Mouse (Mus musculus) midbrain, embryonic 15.5 days (tissue): ENCODE results near the gene Cdc45. TPM values are rescaled to one million over a fixed set of nuclear protein-coding genes. Genes with fewer than 3 reads are reported as not detected.

Experiments
- ATAC-seq: fragments of 200-750 bp; cut with Nextera tagmentation; replicated peaks from 2 replicates; pipeline ENCODE4 v1.8.0; 2017; ENCODE audit warnings: moderate TSS enrichment
- H3K27ac ChIP-seq: fragments of 300-500 bp; sonication (generic); 2 replicates; pipeline ENCODE4 v1.5.1; 2015; ENCODE audit warnings: mild to moderate bottlenecking, inconsistent platforms
- H3K27me3 ChIP-seq: fragments of 300-500 bp; sonication (generic); replicated peaks from 2 replicates; pipeline ENCODE4 v1.6.1; 2015; ENCODE audit warnings: inconsistent platforms
- H3K36me3 ChIP-seq: fragments of 300-500 bp; sonication (generic); replicated peaks from 2 replicates; pipeline ENCODE4 v1.6.1; 2015; ENCODE audit warnings: inconsistent platforms
- H3K4me1 ChIP-seq: fragments of 300-500 bp; sonication (generic); 2 replicates; pipeline ENCODE4 v1.6.1; 2015; ENCODE audit warnings: inconsistent platforms
- H3K4me2 ChIP-seq: fragments of 300-500 bp; sonication (generic); 2 replicates; pipeline ENCODE4 v1.6.1; 2015; ENCODE audit warnings: inconsistent platforms, mild to moderate bottlenecking, moderate library complexity
- H3K4me3 ChIP-seq: fragments of 300-500 bp; sonication (generic); 2 replicates; pipeline ENCODE4 v1.5.1; 2015; ENCODE audit warnings: mild to moderate bottlenecking, inconsistent platforms
- H3K9ac ChIP-seq: fragments of 300-500 bp; sonication (generic); 2 replicates; pipeline ENCODE4 v1.6.1; 2015; ENCODE audit warnings: mild to moderate bottlenecking, inconsistent platforms
- H3K9me3 ChIP-seq: fragments of 300-500 bp; sonication (generic); 2 replicates; pipeline ENCODE4 v1.6.1; 2016; ENCODE audit warnings: inconsistent platforms
- WGBS: fragments of 180-500 bp; shearing (Covaris S2); methylation state at CpG from one replicate; pipeline ENCODE4 v1.1.7; 2015; ENCODE audit warnings: mixed read lengths; 5-methylcytosine and 5-hydroxymethylcytosine counted together
- polyA plus RNA-seq: library from polyadenylated mRNA; unstranded; fragments of >200 nt; fragmentation: Nextera tagmentation; extraction: Ambion mirVana; gene quantifications from 2 replicates; pipeline ENCODE4 v1.2.1, GENCODE M21; 2015

The Cdc45 gene
- polyA plus RNA-seq, 1 experiment from 2014 or later = 6.9 TPM

- H3K4me3 ChIP-seq = no peak overlapping the region
- no peaks in the 10 kb centered on the region for H3K4me1 ChIP-seq
- WGBS = 85% methylated on average over 4 of the region's 4 CpGs
- H3K9me3 ChIP-seq = no peaks in the 10 kb centered on the region
- H3K27me3 ChIP-seq = no peaks in the 10 kb centered on the region
- no peak overlapping the region for H3K9ac ChIP-seq
- no peak overlapping the region for H3K4me2 ChIP-seq
- H3K36me3 ChIP-seq = no peaks in the 10 kb centered on the region
- ATAC-seq = no peak
- H3K27ac ChIP-seq = no peak overlapping the region
Observed at GRCm38 (mm10) chr16:18761734-18762133, 50.1 kb downstream of the Cdc45 start.

- H3K4me1 ChIP-seq = no peaks in the 10 kb centered on the region
- no peak overlapping the region for H3K4me2 ChIP-seq
- no peaks in the 10 kb centered on the region for H3K36me3 ChIP-seq
- H3K9me3 ChIP-seq = no peaks in the 10 kb centered on the region
- H3K9ac ChIP-seq = no peak overlapping the region
- 75% methylated on average over 10 of the region's 10 CpGs for WGBS
- no peak for ATAC-seq
- no peaks in the 10 kb centered on the region for H3K27me3 ChIP-seq
- H3K4me3 ChIP-seq = no peak overlapping the region
- H3K27ac ChIP-seq = no peak overlapping the region
Observed at GRCm38 (mm10) chr16:18751885-18752499, 59.8 kb downstream of the Cdc45 start.

- ATAC-seq = no peak
- no peaks in the 10 kb centered on the region for H3K4me1 ChIP-seq
- no peak overlapping the region for H3K27ac ChIP-seq
- H3K36me3 ChIP-seq = no peaks in the 10 kb centered on the region
- H3K27me3 ChIP-seq = no peaks in the 10 kb centered on the region
- 89% methylated on average over 11 of the region's 11 CpGs for WGBS
- no peak overlapping the region for H3K4me2 ChIP-seq
- no peaks in the 10 kb centered on the region for H3K9me3 ChIP-seq
- H3K4me3 ChIP-seq = no peak overlapping the region
- no peak overlapping the region for H3K9ac ChIP-seq
Observed at GRCm38 (mm10) chr16:18751101-18751500, 60.7 kb downstream of the Cdc45 start.

GRCm38 (mm10) chr16:18746268-18747122 lies 65.3 kb downstream of the Cdc45 start:
- H3K9me3 ChIP-seq = no peaks in the 10 kb centered on the region
- H3K4me3 ChIP-seq = no peak overlapping the region
- H3K4me1 ChIP-seq = no peaks in the 10 kb centered on the region
- H3K4me2 ChIP-seq = no peak overlapping the region
- no peaks in the 10 kb centered on the region for H3K27me3 ChIP-seq
- H3K27ac ChIP-seq = no peak overlapping the region
- H3K36me3 ChIP-seq = no peaks in the 10 kb centered on the region
- 79% methylated on average over 20 of the region's 20 CpGs for WGBS
- no peak for ATAC-seq
- H3K9ac ChIP-seq = no peak overlapping the region

- Histone ChIP-seq H3K9me3 (no peaks in the 10 kb centered on the region), H3K4me2 (no peak overlapping the region), H3K4me1 (no peaks in the 10 kb centered on the region), H3K27ac (no peak overlapping the region), H3K27me3 (no peaks in the 10 kb centered on the region), H3K9ac (no peak overlapping the region), H3K36me3 (no peaks in the 10 kb centered on the region), H3K4me3 (no peak overlapping the region)
- ATAC-seq = no peak
Observed at GRCm38 (mm10) chr16:18738303-18738702, 73.5 kb downstream of the Cdc45 start.

- Histone ChIP-seq H3K27ac (no peak overlapping the region), H3K9me3 (no peaks in the 10 kb centered on the region), H3K4me2 (no peak overlapping the region), H3K9ac (no peak overlapping the region), H3K27me3 (no peaks in the 10 kb centered on the region), H3K4me1 (no peaks in the 10 kb centered on the region), H3K4me3 (no peak overlapping the region), H3K36me3 (no peaks in the 10 kb centered on the region)
- WGBS = 74% methylated on average over 20 of the region's 20 CpGs
- no peak for ATAC-seq
Observed at GRCm38 (mm10) chr16:18733100-18733956, 78.5 kb downstream of the Cdc45 start.

- WGBS = 70% methylated on average over 3 of the region's 3 CpGs
- Histone ChIP-seq H3K4me3 (no peak overlapping the region), H3K9ac (no peak overlapping the region), H3K27ac (no peak overlapping the region), H3K9me3 (no peaks in the 10 kb centered on the region), H3K36me3 (no peaks in the 10 kb centered on the region), H3K4me1 (no peaks in the 10 kb centered on the region), H3K4me2 (no peak overlapping the region), H3K27me3 (no peaks in the 10 kb centered on the region)
- ATAC-seq = no peak
Observed at GRCm38 (mm10) chr16:18730640-18731039, 81.1 kb downstream of the Cdc45 start.

Other genes starting within 250 kb of the Cdc45 start
- gene Tbx1, start 221.3 kb downstream of the Cdc45 start, polyA plus RNA-seq = 0.80 and 0.98 TPM in 2 replicates
- 13.1 and 13.7 TPM in 2 replicates for gene Gp1bb, start 189.6 kb downstream of the Cdc45 start, polyA plus RNA-seq
- 22.8 and 23.3 TPM in 2 replicates for gene Gm49601, start 185.6 kb downstream of the Cdc45 start, polyA plus RNA-seq
- 223 and 229 TPM in 2 replicates for gene Sept5, start 182.0 kb downstream of the Cdc45 start, polyA plus RNA-seq
- 107 and 132 TPM in 2 replicates for gene Cldn5, start 35.1 kb downstream of the Cdc45 start, polyA plus RNA-seq
- 107 and 122 TPM in 2 replicates for gene Ufd1, start 208 bp downstream of the Cdc45 start, polyA plus RNA-seq
- 48.2 and 50.5 TPM in 2 replicates for gene 2510002D24Rik, start 24.6 kb upstream of the Cdc45 start, polyA plus RNA-seq
- 0.17 and 0.28 TPM in 2 replicates for gene Gm28539, start 24.6 kb upstream of the Cdc45 start, polyA plus RNA-seq
- 73.1 and 74.2 TPM in 2 replicates for gene Mrpl40, start 64.9 kb upstream of the Cdc45 start, polyA plus RNA-seq
- 22.7 and 29.1 TPM in 2 replicates for gene Hira, start 65.0 kb upstream of the Cdc45 start, polyA plus RNA-seq